Mouse (Mus musculus) midbrain, embryonic 16.5 days (tissue): Measurements from ENCODE around the gene Myo1b. TPM values are rescaled to one million over a fixed set of nuclear protein-coding genes. Genes with fewer than 3 reads are reported as not detected.
"Not testable (repeated sequence)": the region's sequence is repeated elsewhere in the genome, so short reads cannot be mapped to it uniquely, and the experiment has no call there.

Source experiments
- ATAC-seq: fragments of 200-750 bp; cut with Nextera tagmentation; 2 replicates; pipeline ENCODE4 v1.8.0; 2017; ENCODE audit warnings: moderate TSS enrichment
- H3K27ac ChIP-seq: fragments of 300-500 bp; sonication (generic); 2 replicates; pipeline ENCODE4 v1.5.1; 2014; ENCODE audit warnings: mild to moderate bottlenecking, low read length, mixed read lengths
- H3K27me3 ChIP-seq: fragments of 300-500 bp; sonication (generic); 2 replicates; pipeline ENCODE4 v1.6.1; 2014; ENCODE audit warnings: low read depth, low read length, mixed read lengths; ENCODE audit not compliant: control insufficient read depth, insufficient read depth
- H3K36me3 ChIP-seq: fragments of 300-500 bp; sonication (generic); 2 replicates; pipeline ENCODE4 v1.6.1; 2014; ENCODE audit warnings: mild to moderate bottlenecking, low read length, moderate library complexity, mixed read lengths; ENCODE audit not compliant: control insufficient read depth, insufficient read depth
- H3K4me1 ChIP-seq: fragments of 300-500 bp; sonication (generic); 2 replicates; pipeline ENCODE4 v1.6.1; 2014; ENCODE audit warnings: mild to moderate bottlenecking, low read length, mixed read lengths; ENCODE audit not compliant: control insufficient read depth, insufficient read depth
- H3K4me2 ChIP-seq: fragments of 300-500 bp; sonication (generic); 2 replicates; pipeline ENCODE4 v1.6.1; 2014; ENCODE audit warnings: mild to moderate bottlenecking, low read length, mixed read lengths
- H3K4me3 ChIP-seq: fragments of 300-500 bp; sonication (generic); 2 replicates; pipeline ENCODE4 v1.5.1; 2014; ENCODE audit warnings: low read depth, mild to moderate bottlenecking, low read length, moderate library complexity, mixed read lengths
- H3K9ac ChIP-seq: fragments of 300-500 bp; sonication (generic); 2 replicates; pipeline ENCODE4 v1.6.1; 2014; ENCODE audit warnings: low read depth, low read length, mixed read lengths
- H3K9me3 ChIP-seq: fragments of 300-500 bp; sonication (generic); replicated peaks from 2 replicates; pipeline ENCODE4 v1.6.1; 2014; ENCODE audit warnings: mild to moderate bottlenecking, low read length, mixed read lengths; ENCODE audit not compliant: control insufficient read depth, poor library complexity, severe bottlenecking
- WGBS: fragments of 180-500 bp; shearing (Covaris S2); extraction: QIAGEN DNeasy Blood & Tissue Kit; methylation state at CpG from one replicate; pipeline ENCODE4 v1.1.7; 2014; 5-methylcytosine and 5-hydroxymethylcytosine counted together
- polyA plus RNA-seq: library from polyadenylated mRNA; unstranded; fragments of >200 nt; fragmentation: Nextera tagmentation; extraction: Ambion mirVana; gene quantifications from 2 replicates; pipeline ENCODE4 v1.2.1, GENCODE M21; 2015

Myo1b gene
- polyA plus RNA-seq, 1 experiment from 2014 or later: 57.6 TPM

- not testable (repeated sequence) for H3K4me3 ChIP-seq, H3K27ac ChIP-seq, H3K4me2 ChIP-seq, H3K9ac ChIP-seq, H3K27me3 ChIP-seq, H3K36me3 ChIP-seq, ATAC-seq, H3K4me1 ChIP-seq, H3K9me3 ChIP-seq
- 81% methylated on average over 2 of the region's 2 CpGs for WGBS
Observed at GRCm38 (mm10) chr1:51871234-51871633, 44.6 kb downstream of the Myo1b start.

GRCm38 (mm10) chr1:51862828-51863421 is 52.9 kb downstream of the Myo1b start:
- no peak overlapping the region for H3K9ac ChIP-seq
- H3K4me1 ChIP-seq: 0 out of 2 replicates have a peak, but pooled peaks cover 4% of the 10 kb centered on the region
- no peaks in the 10 kb centered on the region for H3K36me3 ChIP-seq
- no peak for ATAC-seq
- no peaks in the 10 kb centered on the region for H3K27me3 ChIP-seq
- whole genome bisulfite sequencing: 91% methylated on average over 8 of the region's 8 CpGs
- no peak overlapping the region for H3K27ac ChIP-seq
- H3K9me3 ChIP-seq: no peaks in the 10 kb centered on the region
- no peak overlapping the region for H3K4me2 ChIP-seq
- H3K4me3 ChIP-seq: no peak overlapping the region

- no peak overlapping the region for H3K9ac ChIP-seq
- H3K4me1 ChIP-seq: peaks cover 4% of the 10 kb centered on the region; the same call in 1 of the 2 replicates
- H3K27me3 ChIP-seq: no peaks in the 10 kb centered on the region
- H3K36me3 ChIP-seq: no peaks in the 10 kb centered on the region
- no peak for ATAC-seq
- H3K9me3 ChIP-seq: no peaks in the 10 kb centered on the region
- no peak overlapping the region for H3K4me3 ChIP-seq
- H3K4me2 ChIP-seq: no peak overlapping the region
- WGBS: 92% methylated on average over 10 of the region's 10 CpGs
- H3K27ac ChIP-seq: no peak overlapping the region
Observed at GRCm38 (mm10) chr1:51860837-51861236, 55.0 kb downstream of the Myo1b start.

GRCm38 (mm10) chr1:51856946-51857345 is 58.9 kb downstream of the Myo1b start:
- WGBS: 87% methylated on average over 4 of the region's 4 CpGs
- H3K4me1 ChIP-seq: peaks cover 7% of the 10 kb centered on the region
- no peak for ATAC-seq

GRCm38 (mm10) chr1:51856245-51856915 is 59.5 kb downstream of the Myo1b start:
- no peaks in the 10 kb centered on the region for H3K36me3 ChIP-seq
- no peak for ATAC-seq
- H3K4me1 ChIP-seq: peaks cover 7% of the 10 kb centered on the region
- no peaks in the 10 kb centered on the region for H3K27me3 ChIP-seq
- H3K4me2 ChIP-seq: no peak overlapping the region
- no peak overlapping the region for H3K27ac ChIP-seq
- H3K9ac ChIP-seq: no peak overlapping the region
- no peaks in the 10 kb centered on the region for H3K9me3 ChIP-seq
- WGBS: 81% methylated on average over 11 of the region's 11 CpGs
- H3K4me3 ChIP-seq: no peak overlapping the region

More at GRCm38 (mm10) chr1:51856946-51857345, 58.9 kb downstream of the Myo1b start:
- Histone ChIP-seq H3K9ac (no peak overlapping the region), H3K4me2 (no peak overlapping the region), H3K36me3 (no peaks in the 10 kb centered on the region), H3K27ac (no peak overlapping the region), H3K4me3 (no peak overlapping the region), H3K9me3 (no peaks in the 10 kb centered on the region), H3K27me3 (no peaks in the 10 kb centered on the region)

- Histone ChIP-seq H3K27me3 (no peaks in the 10 kb centered on the region), H3K9me3 (no peaks in the 10 kb centered on the region), H3K36me3 (no peaks in the 10 kb centered on the region), H3K4me1 (peaks cover 7% of the 10 kb centered on the region), H3K9ac (no peak overlapping the region), H3K4me3 (no peak overlapping the region), H3K27ac (no peak overlapping the region), H3K4me2 (no peak overlapping the region)
- no peak for ATAC-seq
- WGBS: 73% methylated on average over 10 of the region's 10 CpGs
Observed at GRCm38 (mm10) chr1:51855541-51856244, 60.2 kb downstream of the Myo1b start.

- Histone ChIP-seq H3K27me3 (no peaks in the 10 kb centered on the region), H3K27ac (no peak overlapping the region), H3K4me3 (no peak overlapping the region), H3K4me2 (no peak overlapping the region), H3K9me3 (no peaks in the 10 kb centered on the region), H3K36me3 (no peaks in the 10 kb centered on the region), H3K4me1 (peaks cover 7% of the 10 kb centered on the region), H3K9ac (no peak overlapping the region)
- 72% methylated on average over 5 of the region's 5 CpGs for WGBS
- no peak for ATAC-seq
Observed at GRCm38 (mm10) chr1:51852314-51852713, 63.6 kb downstream of the Myo1b start.

GRCm38 (mm10) chr1:51849570-51850211 is 66.2 kb downstream of the Myo1b start:
- Histone ChIP-seq H3K9me3 (no peaks in the 10 kb centered on the region), H3K36me3 (no peaks in the 10 kb centered on the region), H3K4me1 (peaks cover 4% of the 10 kb centered on the region; the same call in 1 of the 2 replicates), H3K4me3 (no peak overlapping the region), H3K27me3 (no peaks in the 10 kb centered on the region), H3K9ac (no peak overlapping the region), H3K4me2 (no peak overlapping the region), H3K27ac (no peak overlapping the region)
- no peak for ATAC-seq
- WGBS: 64% methylated on average over 8 of the region's 8 CpGs
